ENCODE assay signal across 16 mouse cellular contexts in genomic region chr2:167920041-167920440, GRCm38 (mm10). TPM values are rescaled to one million over a fixed set of nuclear protein-coding genes. Genes with fewer than 3 reads are reported as not detected.
A peak's percentile ranks its signal among the peaks of the same experiment; 100 is the strongest.
DNase-seq lines count a peak whose midpoint lies in the region; ATAC-seq lines count a peak whose summit lies in the region.
"Had no signal": no experiment of that assay in that cellular context is flagged by ENCODE, and none has a peak within 500 bp of the region (broad histone marks: within the 10 kb centered on the region; RNA-seq: fewer than 3 reads in every experiment).

No protein-coding gene starts in this region.

- H3K9me3 ChIP-seq in megakaryocyte, embryonic 14.5 days = no peaks in the 10 kb centered on the region
- H3K9me3 ChIP-seq in forebrain, embryonic 10.5 days = no peaks in the 10 kb centered on the region
- H3K9me3 ChIP-seq: heart, embryonic 15.5 days; liver, embryonic 13.5 days; midbrain, embryonic 12.5 days had no signal

- 72% methylated on average over 11 of the region's 11 CpGs for WGBS in forebrain, embryonic 10.5 days

- no peaks in the 10 kb centered on the region for H3K36me3 ChIP-seq in megakaryocyte, embryonic 14.5 days (replicated peaks; ENCODE audit: low read length)
- H3K36me3 ChIP-seq in forebrain, embryonic 10.5 days (replicated peaks) = no peaks in the 10 kb centered on the region
- H3K36me3 ChIP-seq: heart, embryonic 15.5 days; liver, embryonic 13.5 days; midbrain, embryonic 12.5 days had no signal

- H3K27me3 ChIP-seq in megakaryocyte, embryonic 14.5 days (replicated peaks) = peaks cover 25% of the 10 kb centered on the region
- no peaks in the 10 kb centered on the region for H3K27me3 ChIP-seq in forebrain, embryonic 10.5 days (ENCODE audit: poor library complexity, severe bottlenecking)
- H3K27me3 ChIP-seq: heart, embryonic 15.5 days; liver, embryonic 13.5 days had no signal

- no peak overlapping the region for H3K27ac ChIP-seq in forebrain, embryonic 10.5 days
- H3K27ac ChIP-seq: gastrocnemius, adult 2 months; heart, embryonic 15.5 days; liver, embryonic 13.5 days; midbrain, embryonic 12.5 days had no signal

- no peak for ATAC-seq in megakaryocyte, adult 5-6 weeks (ENCODE audit: poor library complexity, severe bottlenecking)
- peak; percentile 6; the same call in 1 of the 2 replicates for ATAC-seq in monocyte, adult 5-6 weeks (replicated peaks; ENCODE audit: insufficient number of reproducible peaks, low FRiP score, low TSS enrichment, poor library complexity, severe bottlenecking)
- ATAC-seq: intestine, embryonic 16.5 days had no signal

- H3K4me3 ChIP-seq in megakaryocyte, embryonic 14.5 days (replicated peaks) = peak overlapping the region; percentile 26
- H3K4me3 ChIP-seq in forebrain, embryonic 10.5 days = no peak overlapping the region
- H3K4me3 ChIP-seq: gastrocnemius, adult 2 months; heart, embryonic 15.5 days; liver, embryonic 13.5 days; midbrain, embryonic 12.5 days had no signal

- H3K4me1 ChIP-seq in megakaryocyte, embryonic 14.5 days = peaks cover 84% of the 10 kb centered on the region
- peaks cover 14% of the 10 kb centered on the region for H3K4me1 ChIP-seq in forebrain, embryonic 10.5 days

- DNase-seq in adrenal gland, postnatal 10 days = peak; percentile 35
- no peak for DNase-seq in adrenal gland, adult 8-10 months
- DNase-seq in kidney, postnatal 10 days = peak; percentile 67
- DNase-seq in forebrain, embryonic 10.5 days (ENCODE audit: extremely low spot score, low spot score) = no peak
- no peak for DNase-seq in Muller cell, postnatal 12 days (ENCODE audit: inconsistent ontology term)
- DNase-seq: cerebellum, adult 11-12 months; gastrocnemius, adult 2 months; liver, embryonic 13.5 days; spleen, adult 18-20 months; thymus, postnatal 14 days had no signal

RNA-seq across cellular contexts. Expression of gene Ptpn1, which starts 11.8 kb away (rescaled TPM):
- 10 to 100 TPM; 43.1 to 50.2 TPM for total RNA-seq in adrenal gland, postnatal 10 days (2021)
- 10 to 100 TPM; 56.1 to 70.3 (median 60.7) TPM for total RNA-seq in adrenal gland, adult 8-10 months (2022)
- polyA plus RNA-seq in megakaryocyte, embryonic 14.5 days (2012; ENCODE audit: insufficient read depth, low replicate concordance) = 120 and 139 TPM in 2 replicates
- total RNA-seq in megakaryocyte, adult 5-6 weeks (2015) = 49.1 and 54.8 TPM in 2 replicates
- 145 and 151 TPM in 2 replicates for total RNA-seq in megakaryocyte, adult 5-6 weeks (2017)
- total RNA-seq in monocyte, adult 5-6 weeks (2017) = 199 to 318 TPM (median 242 TPM) in 3 replicates
- 66.0 and 66.4 TPM in 2 replicates for polyA plus RNA-seq in forebrain, embryonic 10.5 days (2016; fragmentation: Nextera tagmentation; extraction: Ambion mirVana)

Comparison
In these comparisons a context has a peak if more than half of its experiments do, and no peak if none do; other contexts are left out.
1. DNase-seq: peak in adrenal gland, postnatal 10 days (single experiment) and kidney, postnatal 10 days (single experiment); none in adrenal gland, adult 8-10 months (single experiment), forebrain, embryonic 10.5 days (single experiment) and Muller cell, postnatal 12 days (single experiment).